Mouse (Mus musculus) cerebellum, postnatal 14 days (tissue): Measurements from ENCODE around the gene Olfr917.

Experiments used
- DNase-seq, 2 experiments: peaks; one replicate each; pipeline ENCODE4 v3.0.0; 2021; ENCODE audit warnings: mixed read lengths in 2 of 2

Olfr917 gene

GRCm38 (mm10) chr9:38665742-38666141, at the start of gene Olfr917:
Olfr917 (minus strand) TSS chr9:38665842.
- no peak for DNase-seq

DNA sequence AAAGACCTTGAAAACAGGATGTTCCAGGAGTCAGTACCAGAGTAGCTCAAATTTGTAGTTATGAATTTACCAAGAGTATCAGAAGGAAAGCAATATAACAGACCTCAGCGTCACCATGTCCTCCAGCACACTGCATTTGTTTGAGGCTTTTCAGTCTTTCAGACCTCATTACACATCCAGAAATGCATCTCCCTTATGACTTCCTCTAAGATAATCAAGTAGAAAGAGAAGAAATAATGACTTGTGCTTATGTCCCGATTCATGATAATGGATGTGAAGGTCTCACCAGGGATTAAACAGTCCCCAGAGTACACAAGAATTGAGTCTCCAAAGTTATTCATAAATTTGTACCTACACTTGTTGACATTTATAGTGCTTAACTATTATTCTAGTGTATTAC, 8.9 kb upstream of the Olfr917 start, which contains the start of gene Olfr918:
Gene Olfr918 (minus strand): TSS at position 101 of the 400 bp plus-strand sequence.
- DNase-seq, result no peak

DNA sequence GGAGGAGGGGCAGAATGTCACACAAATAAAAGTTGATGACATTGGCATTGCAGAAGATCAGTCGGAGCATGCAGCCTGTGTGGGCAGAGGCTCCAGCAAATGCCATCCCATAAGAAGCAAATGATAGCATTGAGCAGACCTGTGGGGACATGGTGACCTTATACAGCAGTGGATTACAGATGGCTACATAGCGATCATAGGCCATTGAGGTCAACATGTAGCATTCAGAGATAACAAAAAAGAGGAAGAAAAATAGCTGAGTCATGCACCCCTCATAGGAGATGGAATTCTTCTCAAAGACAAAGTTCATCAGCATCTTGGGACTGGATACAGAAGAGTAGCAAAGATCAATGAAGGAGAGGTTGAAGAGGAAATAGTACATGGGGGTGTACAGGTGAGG, 7.2 kb upstream of the Olfr917 start:
- no peak for DNase-seq

GRCm38 (mm10) chr9:38659775-38660174, 5.9 kb downstream of the Olfr917 start, which contains the start of gene Olfr916:
Olfr916 (minus strand) TSS chr9:38659875.
- DNase-seq, result no peak

- no peak for DNase-seq
Measured at GRCm38 (mm10) chr9:38632406-38632805, 33.2 kb downstream of the Olfr917 start.
